Mouse (Mus musculus): ENCODE measurements around the gene Gm17190. TPM values are rescaled to one million over a fixed set of nuclear protein-coding genes. Genes with fewer than 3 reads are reported as not detected.

Gene Gm17190
- total RNA-seq, 2 experiments from 2014 or later, result not detected

Other genes starting within 250 kb of the Gm17190 start
- 16.9 and 22.2 TPM in 2 replicates for gene Iqgap2, start 190.1 kb upstream of the Gm17190 start, total RNA-seq (2015; ENCODE audit: low replicate concordance)
- gene Iqgap2, start 190.1 kb upstream of the Gm17190 start, total RNA-seq (2017; ENCODE audit: low replicate concordance), result 36.8 and 41.5 TPM in 2 replicates
- gene Gm20075, start 678 bp upstream of the Gm17190 start, total RNA-seq (2015; ENCODE audit: low replicate concordance), result 5.4 and 15.6 TPM in 2 replicates
- gene Gm20075, start 678 bp upstream of the Gm17190 start, total RNA-seq (2017; ENCODE audit: low replicate concordance), result 7.4 TPM in 1 of 2 replicates, not detected in the other
- 0.21 TPM in 1 of 2 replicates, not detected in the other for gene Sv2c, start 50.5 kb downstream of the Gm17190 start, total RNA-seq (2015; ENCODE audit: low replicate concordance)
- gene Sv2c, start 50.5 kb downstream of the Gm17190 start, total RNA-seq (2017; ENCODE audit: low replicate concordance), result 0.09 and 0.14 TPM in 2 replicates

All from erythroblast, adult 5-6 weeks (primary cell).